Mouse (Mus musculus) lung, postnatal 10 days (tissue): ENCODE measurements around the gene Gm20822.
"Not testable (repeated sequence)": the region's sequence is repeated elsewhere in the genome, so short reads cannot be mapped to it uniquely, and the experiment has no call there.

Experiments used
- DNase-seq: peaks from one replicate; pipeline ENCODE4 v3.0.0; 2021

The Gm20822 gene

DNA sequence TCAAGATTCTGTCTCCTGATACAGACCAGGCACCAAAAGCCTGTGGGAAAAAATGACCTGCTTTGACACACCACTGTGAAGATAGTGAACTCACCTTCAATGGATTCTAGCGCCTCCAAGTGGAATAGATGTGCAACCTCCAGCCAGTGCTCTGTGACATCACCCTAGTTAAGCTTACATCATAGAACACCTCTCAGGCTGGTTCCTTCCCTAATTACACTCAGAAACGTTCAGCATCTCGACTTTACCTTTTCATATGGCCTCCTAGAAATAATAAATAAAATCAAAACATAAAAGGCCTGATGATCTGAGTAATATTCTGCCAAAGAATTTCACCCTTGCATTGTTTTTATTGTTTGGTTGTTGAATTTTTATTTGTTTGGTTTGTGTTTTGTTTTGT lies at the start of gene Gm20822:
TSS of gene Gm20822 (minus strand) at position 101 of the 400 bp plus-strand sequence.
- DNase-seq = not testable (repeated sequence)
